Mouse (Mus musculus) spleen, adult 2 months (tissue): ENCODE measurements around the gene Ppfibp1.

Experiments used
- CTCF ChIP-seq: fragments of 200-500 bp; IDR thresholded peaks from 2 replicates; pipeline ENCODE4 v1.5.1; 2011; ENCODE audit warnings: mild to moderate bottlenecking, inconsistent platforms; ENCODE audit not compliant: insufficient read depth, insufficient read length, insufficient replicate concordance; ENCODE audit errors: extremely low read depth
- POLR2A ChIP-seq: fragments of 200-500 bp; IDR thresholded peaks from 2 replicates; pipeline ENCODE4 v1.6.1; 2011; ENCODE audit warnings: low read depth, low read length, inconsistent platforms

DNA sequence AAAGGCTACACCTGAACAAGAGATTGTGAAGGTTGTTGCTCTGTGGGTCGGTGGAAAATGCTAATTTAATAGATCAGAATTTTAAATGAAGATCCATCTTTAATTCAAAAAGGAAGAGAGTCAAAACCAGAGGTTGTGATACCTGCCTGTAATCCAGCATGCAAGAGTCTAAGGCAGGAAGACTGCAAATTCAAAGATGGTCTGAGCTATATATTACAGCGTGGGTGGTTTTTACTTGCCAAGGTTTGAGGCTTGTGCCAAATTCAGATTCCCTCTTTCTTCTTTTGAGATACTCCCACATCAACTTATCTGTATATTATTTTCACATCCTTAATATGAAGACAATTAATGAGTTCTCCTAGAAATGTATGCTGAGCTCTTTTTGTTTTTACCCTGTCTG lies 140.1 kb downstream of the Ppfibp1 start:
- no peak for TF ChIP-seq CTCF
- TF ChIP-seq POLR2A: no peak
